Mouse (Mus musculus): Measurements from ENCODE around the gene Map3k3. TPM values are rescaled to one million over a fixed set of nuclear protein-coding genes. Genes with fewer than 3 reads are reported as not detected.
A peak's percentile ranks its signal among the peaks of the same experiment; 100 is the strongest.

The Map3k3 gene
- 10 to 100 TPM; 23.0 to 23.6 TPM for total RNA-seq (2021)

- peak; percentile 99 to 100 for DNase-seq (ENCODE audit: extremely low spot score in 1 of 2, low spot score in 2 of 2)
- intact Hi-C loops (cut with DNase I): no loop called here
Observed at GRCm38 (mm10) chr11:106083708-106084701, at the start of gene Map3k3. Gene Map3k3, plus strand, starts transcription at chr11:106084613.

GRCm38 (mm10) chr11:106034986-106035385 lies 49.4 kb upstream of the Map3k3 start:
- DNase-seq (ENCODE audit: extremely low spot score in 1 of 2, low spot score in 2 of 2): no peak
- intact Hi-C loops (cut with DNase I): no loop called here

GRCm38 (mm10) chr11:106036548-106037417 lies 47.6 kb upstream of the Map3k3 start, which contains the start of gene Dcaf7:
Gene Dcaf7, plus strand, starts transcription at chr11:106036872.
- intact Hi-C loops (cut with DNase I): no loop called here
- DNase-seq (ENCODE audit: extremely low spot score in 1 of 2, low spot score in 2 of 2): peak; percentile 98

GRCm38 (mm10) chr11:106037418-106037751 lies 47.0 kb upstream of the Map3k3 start:
- DNase-seq (ENCODE audit: extremely low spot score in 1 of 2, low spot score in 2 of 2): peak; percentile 88
- intact Hi-C loops (cut with DNase I): no loop called here

- intact Hi-C loops (cut with DNase I): no loop called here
- DNase-seq (ENCODE audit: extremely low spot score in 1 of 2, low spot score in 2 of 2): no peak
Observed at GRCm38 (mm10) chr11:106044349-106044748, 40.1 kb upstream of the Map3k3 start.

GRCm38 (mm10) chr11:106045256-106045655 lies 39.2 kb upstream of the Map3k3 start:
- intact Hi-C loops (cut with DNase I): no loop called here

GRCm38 (mm10) chr11:106045780-106046179 lies 38.6 kb upstream of the Map3k3 start:
- no peak for DNase-seq (ENCODE audit: extremely low spot score in 1 of 2, low spot score in 2 of 2)
- intact Hi-C loops (cut with DNase I): no loop called here

More at GRCm38 (mm10) chr11:106045256-106045655, 39.2 kb upstream of the Map3k3 start:
- no peak for DNase-seq (ENCODE audit: extremely low spot score in 1 of 2, low spot score in 2 of 2)

GRCm38 (mm10) chr11:106046584-106046983 lies 37.8 kb upstream of the Map3k3 start:
- DNase-seq (ENCODE audit: extremely low spot score in 1 of 2, low spot score in 2 of 2): no peak
- intact Hi-C loops (cut with DNase I): no loop called here

GRCm38 (mm10) chr11:106053921-106054320 lies 30.5 kb upstream of the Map3k3 start:
- intact Hi-C loops (cut with DNase I): no loop called here
- no peak for DNase-seq (ENCODE audit: extremely low spot score in 1 of 2, low spot score in 2 of 2)

GRCm38 (mm10) chr11:106054600-106054999 lies 29.8 kb upstream of the Map3k3 start:
- DNase-seq (ENCODE audit: extremely low spot score in 1 of 2, low spot score in 2 of 2): no peak
- intact Hi-C loops (cut with DNase I): no loop called here

GRCm38 (mm10) chr11:106055341-106055740 lies 29.1 kb upstream of the Map3k3 start:
- intact Hi-C loops (cut with DNase I): no loop called here
- DNase-seq (ENCODE audit: extremely low spot score in 1 of 2, low spot score in 2 of 2): no peak

- intact Hi-C loops (cut with DNase I): no loop called here
Observed at GRCm38 (mm10) chr11:106056819-106057491, 27.5 kb upstream of the Map3k3 start.

GRCm38 (mm10) chr11:106058020-106058419 lies 26.4 kb upstream of the Map3k3 start:
- intact Hi-C loops (cut with DNase I): no loop called here
- DNase-seq (ENCODE audit: extremely low spot score in 1 of 2, low spot score in 2 of 2): no peak

More at GRCm38 (mm10) chr11:106056819-106057491, 27.5 kb upstream of the Map3k3 start:
- no peak for DNase-seq (ENCODE audit: extremely low spot score in 1 of 2, low spot score in 2 of 2)

GRCm38 (mm10) chr11:106060549-106060948 lies 23.9 kb upstream of the Map3k3 start:
- intact Hi-C loops (cut with DNase I): no loop called here
- DNase-seq (ENCODE audit: extremely low spot score in 1 of 2, low spot score in 2 of 2): no peak

- no peak for DNase-seq (ENCODE audit: extremely low spot score in 1 of 2, low spot score in 2 of 2)
- intact Hi-C loops (cut with DNase I): no loop called here
Observed at GRCm38 (mm10) chr11:106061311-106061710, 23.1 kb upstream of the Map3k3 start.

- DNase-seq (ENCODE audit: extremely low spot score in 1 of 2, low spot score in 2 of 2): no peak
- intact Hi-C loops (cut with DNase I): no loop called here
Observed at GRCm38 (mm10) chr11:106063756-106064155, 20.7 kb upstream of the Map3k3 start.

GRCm38 (mm10) chr11:106065073-106065922 lies 19.1 kb upstream of the Map3k3 start:
- intact Hi-C loops (cut with DNase I): no loop called here
- DNase-seq (ENCODE audit: extremely low spot score in 1 of 2, low spot score in 2 of 2): no peak
